Mouse (Mus musculus): ENCODE measurements at regions not wholly inside any gene's neighbourhood (a gene's known extent, or its start where the extent isn't known, plus 50 kb on each side); places are given as distances from the start of the nearest gene placed in this dataset.

DNA sequence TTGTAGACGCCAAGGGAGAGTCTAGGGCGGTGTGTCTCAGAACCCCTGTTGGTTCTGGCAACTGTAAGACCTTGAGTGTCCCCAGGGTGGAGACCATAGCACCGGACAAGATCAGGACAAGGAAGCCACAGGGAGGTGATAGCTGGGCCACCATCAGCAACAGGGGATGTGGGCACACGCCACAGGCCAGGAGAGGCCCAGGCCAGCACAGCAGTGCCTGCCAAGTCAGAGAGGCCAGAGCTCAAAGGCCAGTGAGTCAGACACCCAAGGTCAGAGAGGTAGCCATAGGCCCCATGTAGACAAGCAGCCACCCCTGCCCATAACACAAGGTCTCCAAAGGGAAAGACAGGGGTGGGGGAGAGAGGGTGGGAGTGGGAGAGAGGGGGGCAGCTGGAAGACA is 52.2 kb upstream of the Zbtb40 start:
- Histone ChIP-seq H3K4me1 (ENCODE audit: control insufficient read depth in 2 of 2, insufficient read depth in 2 of 2, low read length in 2 of 2, poor library complexity in 1 of 2) (peaks cover 0 to 2% of the 10 kb centered on the region in 2 experiments; a peak in 1 of 4 replicates), H3K9ac (ENCODE audit: insufficient read depth, low read depth, low read length, poor library complexity, severe bottlenecking) (no peak overlapping the region), H3K9me3 (ENCODE audit: control insufficient read depth, insufficient read depth, low read depth, low read length) (no peaks in the 10 kb centered on the region), H3K36me3 (ENCODE audit: control insufficient read depth, insufficient read depth, low read length, poor library complexity, severe bottlenecking) (no peaks in the 10 kb centered on the region), H3K4me3 (ENCODE audit: insufficient read depth in 1 of 2, low read depth in 1 of 2, low read length in 2 of 2, poor library complexity in 1 of 2, severe bottlenecking in 1 of 2) (no peak overlapping the region), H3K27ac (ENCODE audit: insufficient read depth, low read depth, low read length, poor library complexity, severe bottlenecking) (no peak overlapping the region)
- in situ Hi-C loops (cut with MboI; ENCODE audit: low sequenced_read_pairs in 2 of 2, unreplicated experiment in 2 of 2), result no loop called here
- no peak for DNase-seq (ENCODE audit: low read depth, low spot score)
- no peak for TF ChIP-seq ZC3H11A (IDR thresholded peaks at IDR 0.05; ENCODE audit: borderline replicate concordance, low read depth, low read length)
- TF ChIP-seq CHD2 (IDR thresholded peaks at IDR 0.05; ENCODE audit: low read depth, low read length), result no peak
- TF ChIP-seq MAFK (IDR thresholded peaks at IDR 0.05; ENCODE audit: insufficient read depth, low read depth, low read length), result no peak
- no peak for TF ChIP-seq HCFC1 (IDR thresholded peaks at IDR 0.05; ENCODE audit: borderline replicate concordance, insufficient read depth, low read length)
- TF ChIP-seq ZNF384 (IDR thresholded peaks at IDR 0.05; ENCODE audit: low read depth, low read length), result no peak
